Comparison of ENCODE assay signal across 8 mouse cellular contexts in the genomic region with DNA sequence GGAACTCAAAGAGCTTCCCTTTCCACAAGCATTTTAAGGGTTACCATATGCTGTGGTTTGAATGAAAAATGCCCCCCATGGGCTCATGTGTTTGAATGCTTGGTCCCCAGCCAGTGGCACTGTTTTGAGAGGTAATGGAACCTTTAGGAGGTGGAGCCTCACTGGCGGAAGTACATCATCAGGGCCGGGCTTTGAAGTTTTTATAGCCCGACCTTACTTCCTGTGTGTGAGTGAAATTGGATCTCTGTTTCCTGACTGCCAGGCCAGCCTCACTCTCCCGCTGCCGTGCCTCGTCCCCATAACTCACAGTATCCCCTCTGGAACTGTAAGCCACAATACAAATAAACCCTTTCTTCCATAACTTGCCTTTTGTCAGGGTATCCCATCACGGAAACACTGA.
DNase-seq lines count a peak whose midpoint lies in the region; ATAC-seq lines count a peak whose summit lies in the region.

No protein-coding gene starts in this region.

- peak overlapping the region; percentile 83 for H3K27ac ChIP-seq in kidney, embryonic 16.5 days (ENCODE audit: low read length)
- peak overlapping the region; percentile 74 for H3K27ac ChIP-seq in embryonic facial prominence, embryonic 11.5 days (replicated peaks; ENCODE audit: low read depth, low read length)
- H3K27ac ChIP-seq in neural tube, embryonic 12.5 days = 0 out of 2 replicates have a peak overlapping the region, but pooled peaks have one; percentile 1

- peak overlapping the region; percentile 17 for H3K4me3 ChIP-seq in kidney, embryonic 16.5 days (ENCODE audit: low read length)
- 0 out of 2 replicates have a peak overlapping the region, but pooled peaks have one; percentile 2 for H3K4me3 ChIP-seq in embryonic facial prominence, embryonic 11.5 days (ENCODE audit: low read depth, low read length)
- no peak overlapping the region for H3K4me3 ChIP-seq in neural tube, embryonic 12.5 days

- no peak overlapping the region; the same call in 1 of the 2 replicates for H3K9ac ChIP-seq in kidney, embryonic 16.5 days (replicated peaks; ENCODE audit: low read length)
- H3K9ac ChIP-seq in embryonic facial prominence, embryonic 11.5 days (replicated peaks; ENCODE audit: low read length) = no peak overlapping the region
- no peak overlapping the region for H3K9ac ChIP-seq in neural tube, embryonic 12.5 days

- no peaks in the 10 kb centered on the region for H3K27me3 ChIP-seq in kidney, embryonic 16.5 days (ENCODE audit: insufficient read depth, low read length)
- H3K27me3 ChIP-seq in embryonic facial prominence, embryonic 11.5 days (ENCODE audit: control insufficient read depth, insufficient read depth, low read length) = no peaks in the 10 kb centered on the region
- H3K27me3 ChIP-seq in neural tube, embryonic 12.5 days (replicated peaks) = no peaks in the 10 kb centered on the region

- WGBS in kidney, embryonic 16.5 days = 5% methylated on average over 7 of the region's 7 CpGs
- 16% methylated on average over 7 of the region's 7 CpGs for WGBS in embryonic facial prominence, embryonic 11.5 days
- 23% methylated on average over 7 of the region's 7 CpGs for WGBS in neural tube, embryonic 12.5 days

- peak; percentile 47; the same call in 1 of the 2 replicates for ATAC-seq in kidney, embryonic 16.5 days (ENCODE audit: low FRiP score, low TSS enrichment)
- no peak for ATAC-seq in embryonic facial prominence, embryonic 11.5 days (replicated peaks; ENCODE audit: insufficient number of reproducible peaks, low FRiP score, low TSS enrichment, low read depth)
- peak; percentile 60 for ATAC-seq in inflammation-experienced regulatory T-cells, adult 6 months
- no peak for ATAC-seq in neural tube, embryonic 12.5 days (ENCODE audit: low FRiP score, low read depth)
- ATAC-seq in monocyte, adult 5-6 weeks (replicated peaks; ENCODE audit: insufficient number of reproducible peaks, low FRiP score, low TSS enrichment, poor library complexity, severe bottlenecking) = no peak

- peaks cover 8% of the 10 kb centered on the region; the same call in 1 of the 2 replicates for H3K36me3 ChIP-seq in kidney, embryonic 16.5 days (ENCODE audit: insufficient read depth, low read length)
- H3K36me3 ChIP-seq in embryonic facial prominence, embryonic 11.5 days (replicated peaks; ENCODE audit: control insufficient read depth, insufficient read depth, low read depth, low read length) = no peaks in the 10 kb centered on the region; the same call in 1 of the 2 replicates
- H3K36me3 ChIP-seq in neural tube, embryonic 12.5 days = peaks cover 10% of the 10 kb centered on the region; the same call in 1 of the 2 replicates

- H3K9me3 ChIP-seq in kidney, embryonic 16.5 days (ENCODE audit: low read length) = no peaks in the 10 kb centered on the region
- H3K9me3 ChIP-seq in embryonic facial prominence, embryonic 11.5 days (replicated peaks; ENCODE audit: control insufficient read depth, low read length) = no peaks in the 10 kb centered on the region
- H3K9me3 ChIP-seq in neural tube, embryonic 12.5 days = 0 out of 2 replicates have a peak, but pooled peaks cover 4% of the 10 kb centered on the region

- intact Hi-C loops in left cerebral cortex, postnatal 14 days (cut with DNase I) = no loop called here

- no peak for DNase-seq in kidney, adult 11 months
- DNase-seq in embryonic facial prominence, embryonic 11.5 days (ENCODE audit: low spot score) = peak; percentile 81
- DNase-seq in left cerebral cortex, postnatal 14 days (ENCODE audit: low spot score in 2 of 2) = no peak
- no peak for DNase-seq in adrenal gland, adult 8-10 months

- H3K4me1 ChIP-seq in kidney, embryonic 16.5 days (ENCODE audit: insufficient read depth, low read length) = peaks cover 53% of the 10 kb centered on the region
- peaks cover 12% of the 10 kb centered on the region for H3K4me1 ChIP-seq in embryonic facial prominence, embryonic 11.5 days (ENCODE audit: control insufficient read depth, insufficient read depth, low read length)
- peaks cover 54% of the 10 kb centered on the region for H3K4me1 ChIP-seq in neural tube, embryonic 12.5 days

- peak overlapping the region; percentile 44 for H3K4me2 ChIP-seq in kidney, embryonic 16.5 days (replicated peaks; ENCODE audit: low read depth, low read length)
- H3K4me2 ChIP-seq in embryonic facial prominence, embryonic 11.5 days (ENCODE audit: low read depth, low read length) = peak overlapping the region; percentile 14; the same call in 1 of the 2 replicates
- H3K4me2 ChIP-seq in neural tube, embryonic 12.5 days (replicated peaks) = peak overlapping the region; percentile 48

Comparison
In these comparisons a context has a peak if more than half of its experiments do, and no peak if none do; other contexts are left out.
1. ATAC-seq: peak in kidney, embryonic 16.5 days (single experiment) and inflammation-experienced regulatory T-cells, adult 6 months (single experiment); none in embryonic facial prominence, embryonic 11.5 days (single experiment), neural tube, embryonic 12.5 days (single experiment) and monocyte, adult 5-6 weeks (single experiment).
2. H3K27ac ChIP-seq: peak in every context shown above with its lines; median percentile 83 in kidney, embryonic 16.5 days; 74 in embryonic facial prominence, embryonic 11.5 days; 1 in neural tube, embryonic 12.5 days.
3. Peak in every context shown above with its lines, with median percentiles within 50 percentile points of each other: H3K4me2 ChIP-seq.